Mouse (Mus musculus) spleen, postnatal 14 days (tissue): ENCODE data around the gene Nlrp5.
"Not testable (repeated sequence)": the region's sequence is repeated elsewhere in the genome, so short reads cannot be mapped to it uniquely, and the experiment has no call there.

Experiments
- DNase-seq, 2 experiments: peaks; one replicate each; pipeline ENCODE4 v3.0.0; 2021 to 2022; ENCODE audit warnings: low spot score in 2 of 2

Nlrp5 gene

DNA sequence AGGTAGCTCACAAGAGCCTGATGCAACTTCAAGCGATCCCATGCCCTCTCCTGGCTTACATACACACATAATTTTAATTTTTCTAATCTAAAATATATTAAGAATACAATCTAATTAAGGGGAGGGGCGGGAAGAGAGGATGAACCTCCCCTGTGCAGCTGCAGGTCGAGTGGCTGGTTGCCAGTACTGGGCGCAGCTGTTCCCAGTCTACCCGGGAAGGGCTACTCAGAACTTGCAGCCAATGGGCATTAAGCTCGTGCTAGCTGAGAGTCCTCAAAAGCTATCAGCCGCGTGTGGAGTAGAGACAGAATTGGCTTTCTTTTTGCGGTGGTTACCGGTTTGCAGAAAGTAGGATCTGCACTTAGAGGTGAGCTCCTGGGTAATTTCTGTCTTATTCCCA lies at the start of gene Nlrp5:
Gene Nlrp5, plus strand, starts transcription at position 301 of the 400 bp plus-strand sequence.
- DNase-seq, result no peak

DNA sequence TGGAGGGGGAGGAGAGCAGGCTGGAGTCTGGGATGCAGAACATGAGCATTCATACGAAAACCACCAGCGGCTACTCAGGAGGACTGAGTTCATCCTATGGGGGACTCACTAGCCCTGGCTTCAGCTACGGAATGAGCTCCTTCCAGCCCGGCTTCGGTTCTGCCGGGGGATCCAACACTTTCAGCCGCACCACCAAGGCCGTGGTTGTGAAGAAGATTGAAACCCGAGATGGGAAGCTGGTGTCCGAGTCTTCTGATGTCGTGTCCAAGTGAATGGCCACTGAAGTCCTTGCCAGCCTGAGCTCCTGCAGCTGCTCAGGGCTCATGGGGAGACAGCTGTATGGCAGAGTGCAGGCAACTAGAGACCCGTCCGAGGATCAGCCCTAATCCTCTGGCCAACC lies 27.4 kb upstream of the Nlrp5 start:
- not testable (repeated sequence) for DNase-seq

DNA sequence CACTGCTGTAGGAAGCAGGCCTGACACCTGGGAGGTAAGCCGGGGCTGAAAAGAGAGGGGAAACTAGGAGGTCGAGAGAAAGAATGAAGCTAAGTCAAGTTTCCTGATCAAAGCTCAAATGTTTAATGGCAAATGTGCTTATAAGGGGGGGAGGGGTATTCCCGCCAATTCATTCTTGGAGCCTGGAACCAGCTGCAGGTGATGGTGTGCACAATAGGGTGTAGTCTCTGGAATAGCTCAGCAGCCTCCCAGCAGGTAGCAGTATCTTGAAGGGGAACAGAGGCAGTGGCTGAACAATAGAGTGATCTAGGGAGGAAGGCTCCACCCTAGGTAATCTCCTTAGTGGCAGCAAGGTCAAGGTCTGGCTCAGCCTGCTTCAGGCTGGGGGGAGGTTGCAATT lies 84.5 kb downstream of the Nlrp5 start:
- not testable (repeated sequence) for DNase-seq

DNA sequence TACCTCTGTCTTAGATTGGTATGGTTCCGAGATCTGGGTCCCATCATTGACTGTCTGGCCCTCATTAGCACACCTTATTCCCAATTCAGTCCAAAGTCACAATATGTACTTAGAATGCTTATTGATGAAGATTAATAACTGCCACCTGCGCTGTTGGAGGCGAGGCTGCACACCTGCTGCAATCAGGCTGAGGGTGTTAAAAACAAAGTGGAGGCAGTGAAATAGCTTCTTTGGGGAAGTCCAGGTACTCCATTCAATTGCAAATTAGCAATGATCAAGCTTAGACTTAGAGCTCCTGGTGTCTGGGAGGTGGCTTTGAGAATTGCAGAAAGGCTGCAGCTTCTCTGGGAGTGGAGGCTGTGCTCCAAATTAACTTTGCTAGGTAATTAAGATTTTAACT lies 85.1 kb downstream of the Nlrp5 start:
- DNase-seq, result not testable (repeated sequence)

DNA sequence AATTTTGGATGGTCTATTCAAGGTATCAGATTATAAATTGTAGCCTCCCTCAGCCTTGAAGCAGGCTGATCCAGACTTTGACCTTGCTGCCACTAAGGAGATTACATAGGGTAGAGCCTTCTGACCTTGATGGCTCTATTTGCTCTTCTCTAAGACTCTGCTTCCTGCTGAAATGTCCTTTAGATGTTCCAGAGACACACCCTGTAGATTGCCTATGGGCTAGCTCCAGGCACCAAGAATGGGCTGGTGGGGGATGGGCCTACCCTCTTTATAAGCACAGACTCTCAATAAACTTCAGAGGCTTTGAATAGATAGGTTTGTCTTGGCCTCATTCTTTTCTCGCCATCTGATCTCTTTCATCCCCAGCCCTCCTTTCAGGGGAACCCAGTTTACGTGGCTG lies 87.2 kb downstream of the Nlrp5 start:
- not testable (repeated sequence) for DNase-seq
